Mouse (Mus musculus): Measurements from ENCODE around the gene Clstn2. TPM values are rescaled to one million over a fixed set of nuclear protein-coding genes. Genes with fewer than 3 reads are reported as not detected.

Clstn2 gene
- polyA plus RNA-seq, 1 experiment from 2014 or later, result 0.46 TPM

GRCm38 (mm10) chr9:97490591-97491176 lies 542.3 kb downstream of the Clstn2 start:
- no peak overlapping the region for H3K4me3 ChIP-seq (ENCODE audit: control insufficient read depth in 1 of 2, insufficient read depth in 1 of 2, low read depth in 1 of 2, low read length in 2 of 2)
- no peak overlapping the region for H3K27ac ChIP-seq (replicated peaks in 1 of 2; ENCODE audit: control insufficient read depth in 1 of 2, insufficient read depth in 1 of 2, low read depth in 2 of 2, low read length in 2 of 2)
- WGBS, result 48% methylated on average over 2 of the region's 2 CpGs
- no peaks in the 10 kb centered on the region for H3K4me1 ChIP-seq (ENCODE audit: control insufficient read depth in 2 of 2, insufficient read depth in 2 of 2, low read length in 2 of 2)
- no peaks in the 10 kb centered on the region for H3K9me3 ChIP-seq (ENCODE audit: control insufficient read depth, low read length)
- ATAC-seq (ENCODE audit: insufficient number of reproducible peaks, insufficient read depth, low FRiP score, low read depth), result no peak
- H3K36me3 ChIP-seq (ENCODE audit: control insufficient read depth, insufficient read depth, low read length), result no peaks in the 10 kb centered on the region
- no peak overlapping the region for H3K9ac ChIP-seq (ENCODE audit: low read length)
- H3K4me2 ChIP-seq (ENCODE audit: low read length), result no peak overlapping the region
- no peaks in the 10 kb centered on the region for H3K27me3 ChIP-seq (ENCODE audit: control insufficient read depth, insufficient read depth, low read length)

DNA sequence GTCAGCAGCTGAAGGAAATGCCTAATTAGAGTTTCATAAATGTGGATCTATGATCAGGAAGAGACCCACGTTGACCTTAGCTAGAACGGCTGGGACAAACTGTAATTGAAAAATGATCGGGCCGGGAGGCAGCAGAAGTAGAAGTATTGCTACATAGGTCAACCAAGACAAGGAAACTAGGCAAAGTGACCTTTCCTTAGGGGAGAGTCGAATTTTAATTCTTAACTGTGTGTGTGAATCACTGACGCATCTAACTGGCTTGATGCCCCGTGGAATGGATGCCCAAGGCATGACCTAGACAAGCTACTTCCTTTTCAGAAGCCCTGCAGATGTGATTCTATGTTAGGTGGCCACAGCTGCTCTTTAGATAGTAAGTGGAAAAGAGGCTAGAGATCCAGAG lies 546.2 kb downstream of the Clstn2 start:
- Histone ChIP-seq H3K27me3 (ENCODE audit: control insufficient read depth, insufficient read depth, low read length) (no peaks in the 10 kb centered on the region), H3K9me3 (ENCODE audit: control insufficient read depth, low read length) (no peaks in the 10 kb centered on the region), H3K4me1 (ENCODE audit: control insufficient read depth in 2 of 2, insufficient read depth in 2 of 2, low read length in 2 of 2) (no peaks in the 10 kb centered on the region), H3K36me3 (ENCODE audit: control insufficient read depth, insufficient read depth, low read length) (no peaks in the 10 kb centered on the region), H3K27ac (replicated peaks in 1 of 2; ENCODE audit: control insufficient read depth in 1 of 2, insufficient read depth in 1 of 2, low read depth in 2 of 2, low read length in 2 of 2) (no peak overlapping the region), H3K4me3 (ENCODE audit: control insufficient read depth in 1 of 2, insufficient read depth in 1 of 2, low read depth in 1 of 2, low read length in 2 of 2) (no peak overlapping the region), H3K9ac (ENCODE audit: low read length) (no peak overlapping the region), H3K4me2 (ENCODE audit: low read length) (no peak overlapping the region)
- ATAC-seq (ENCODE audit: insufficient number of reproducible peaks, insufficient read depth, low FRiP score, low read depth), result no peak
- 76% methylated on average over 7 of the region's 7 CpGs for WGBS

DNA sequence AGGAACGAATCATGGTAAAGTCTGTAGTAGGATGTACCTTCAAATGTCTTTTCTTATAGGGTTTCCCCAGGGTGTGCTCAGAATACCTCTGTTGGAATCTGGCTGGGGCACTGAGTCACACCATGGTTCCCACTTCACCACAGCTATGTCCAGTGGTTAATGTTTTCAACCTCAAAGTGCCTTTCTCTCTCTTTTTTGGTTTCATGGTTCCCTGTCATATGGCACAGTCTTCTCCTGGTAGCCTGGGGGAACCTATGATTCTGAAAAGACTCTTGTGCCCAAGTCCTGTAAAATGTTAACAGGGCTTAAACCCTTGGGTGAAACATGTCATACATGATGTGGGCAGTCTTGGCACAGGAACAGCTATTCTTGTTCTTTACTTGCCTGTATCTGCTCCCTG lies 551.8 kb downstream of the Clstn2 start:
- WGBS, result 46% methylated on average over 1 of the region's 1 CpGs
- no peak overlapping the region for H3K4me2 ChIP-seq (ENCODE audit: low read length)
- H3K4me3 ChIP-seq (ENCODE audit: control insufficient read depth in 1 of 2, insufficient read depth in 1 of 2, low read depth in 1 of 2, low read length in 2 of 2), result no peak overlapping the region
- H3K4me1 ChIP-seq (ENCODE audit: control insufficient read depth in 2 of 2, insufficient read depth in 2 of 2, low read length in 2 of 2), result no peaks in the 10 kb centered on the region
- H3K27me3 ChIP-seq (ENCODE audit: control insufficient read depth, insufficient read depth, low read length), result no peaks in the 10 kb centered on the region
- no peaks in the 10 kb centered on the region for H3K9me3 ChIP-seq (ENCODE audit: control insufficient read depth, low read length)
- H3K36me3 ChIP-seq (ENCODE audit: control insufficient read depth, insufficient read depth, low read length), result no peaks in the 10 kb centered on the region
- no peak overlapping the region for H3K9ac ChIP-seq (ENCODE audit: low read length)
- ATAC-seq (ENCODE audit: insufficient number of reproducible peaks, insufficient read depth, low FRiP score, low read depth), result no peak
- no peak overlapping the region for H3K27ac ChIP-seq (replicated peaks in 1 of 2; ENCODE audit: control insufficient read depth in 1 of 2, insufficient read depth in 1 of 2, low read depth in 2 of 2, low read length in 2 of 2)

DNA sequence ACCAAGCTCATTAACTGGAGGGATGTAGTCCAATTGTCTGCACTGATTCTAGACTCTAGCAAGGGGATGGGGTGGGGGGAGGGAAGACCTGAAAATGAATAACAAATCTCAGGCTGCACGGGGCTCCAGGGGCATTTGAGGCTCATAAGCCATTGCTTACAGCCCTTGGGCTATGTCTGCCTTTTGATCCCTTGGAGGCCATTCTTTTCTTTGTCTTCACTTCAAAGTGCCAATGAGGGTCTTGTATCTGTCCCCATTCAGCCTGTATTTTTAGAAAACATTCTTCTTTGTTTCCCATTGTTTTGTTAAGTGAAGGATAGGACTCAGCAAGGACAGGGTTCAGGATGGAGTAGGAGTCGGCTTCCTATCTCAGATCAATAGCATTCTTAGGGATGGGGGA lies 556.0 kb downstream of the Clstn2 start:
- ATAC-seq (ENCODE audit: insufficient number of reproducible peaks, insufficient read depth, low FRiP score, low read depth), result no peak

GRCm38 (mm10) chr9:97476456-97476855 lies 556.5 kb downstream of the Clstn2 start:
- 68% methylated on average over 3 of the region's 3 CpGs for WGBS
- no peak for ATAC-seq (ENCODE audit: insufficient number of reproducible peaks, insufficient read depth, low FRiP score, low read depth)
- no peak overlapping the region for H3K4me2 ChIP-seq (ENCODE audit: low read length)
- no peak overlapping the region for H3K27ac ChIP-seq (replicated peaks in 1 of 2; ENCODE audit: control insufficient read depth in 1 of 2, insufficient read depth in 1 of 2, low read depth in 2 of 2, low read length in 2 of 2)
- H3K4me1 ChIP-seq (ENCODE audit: control insufficient read depth in 2 of 2, insufficient read depth in 2 of 2, low read length in 2 of 2), result no peaks in the 10 kb centered on the region
- no peaks in the 10 kb centered on the region for H3K27me3 ChIP-seq (ENCODE audit: control insufficient read depth, insufficient read depth, low read length)
- no peak overlapping the region for H3K9ac ChIP-seq (ENCODE audit: low read length)
- no peak overlapping the region for H3K4me3 ChIP-seq (ENCODE audit: control insufficient read depth in 1 of 2, insufficient read depth in 1 of 2, low read depth in 1 of 2, low read length in 2 of 2)
- no peaks in the 10 kb centered on the region for H3K9me3 ChIP-seq (ENCODE audit: control insufficient read depth, low read length)
- no peaks in the 10 kb centered on the region for H3K36me3 ChIP-seq (ENCODE audit: control insufficient read depth, insufficient read depth, low read length)

More for the DNA sequence above, 556.0 kb downstream of the Clstn2 start:
- Histone ChIP-seq H3K27ac (replicated peaks in 1 of 2; ENCODE audit: control insufficient read depth in 1 of 2, insufficient read depth in 1 of 2, low read depth in 2 of 2, low read length in 2 of 2) (no peak overlapping the region), H3K27me3 (ENCODE audit: control insufficient read depth, insufficient read depth, low read length) (no peaks in the 10 kb centered on the region), H3K9ac (ENCODE audit: low read length) (no peak overlapping the region), H3K4me2 (ENCODE audit: low read length) (no peak overlapping the region), H3K9me3 (ENCODE audit: control insufficient read depth, low read length) (no peaks in the 10 kb centered on the region), H3K4me1 (ENCODE audit: control insufficient read depth in 2 of 2, insufficient read depth in 2 of 2, low read length in 2 of 2) (no peaks in the 10 kb centered on the region), H3K36me3 (ENCODE audit: control insufficient read depth, insufficient read depth, low read length) (no peaks in the 10 kb centered on the region), H3K4me3 (ENCODE audit: control insufficient read depth in 1 of 2, insufficient read depth in 1 of 2, low read depth in 1 of 2, low read length in 2 of 2) (no peak overlapping the region)
- 32% methylated on average over 2 of the region's 2 CpGs for WGBS

- Histone ChIP-seq H3K4me2 (ENCODE audit: low read length) (no peak overlapping the region), H3K4me1 (ENCODE audit: control insufficient read depth in 2 of 2, insufficient read depth in 2 of 2, low read length in 2 of 2) (no peaks in the 10 kb centered on the region), H3K27ac (replicated peaks in 1 of 2; ENCODE audit: control insufficient read depth in 1 of 2, insufficient read depth in 1 of 2, low read depth in 2 of 2, low read length in 2 of 2) (no peak overlapping the region), H3K36me3 (ENCODE audit: control insufficient read depth, insufficient read depth, low read length) (no peaks in the 10 kb centered on the region), H3K9ac (ENCODE audit: low read length) (no peak overlapping the region), H3K4me3 (ENCODE audit: control insufficient read depth in 1 of 2, insufficient read depth in 1 of 2, low read depth in 1 of 2, low read length in 2 of 2) (no peak overlapping the region), H3K9me3 (ENCODE audit: control insufficient read depth, low read length) (no peaks in the 10 kb centered on the region), H3K27me3 (ENCODE audit: control insufficient read depth, insufficient read depth, low read length) (no peaks in the 10 kb centered on the region)
- no peak for ATAC-seq (ENCODE audit: insufficient number of reproducible peaks, insufficient read depth, low FRiP score, low read depth)
- 90% methylated on average over 6 of the region's 6 CpGs for WGBS
Observed at GRCm38 (mm10) chr9:97474896-97475295, 558.1 kb downstream of the Clstn2 start.

GRCm38 (mm10) chr9:97471014-97471591 lies 561.9 kb downstream of the Clstn2 start:
- Histone ChIP-seq H3K27ac (replicated peaks in 1 of 2; ENCODE audit: control insufficient read depth in 1 of 2, insufficient read depth in 1 of 2, low read depth in 2 of 2, low read length in 2 of 2) (no peak overlapping the region), H3K4me1 (ENCODE audit: control insufficient read depth in 2 of 2, insufficient read depth in 2 of 2, low read length in 2 of 2) (no peaks in the 10 kb centered on the region), H3K36me3 (ENCODE audit: control insufficient read depth, insufficient read depth, low read length) (no peaks in the 10 kb centered on the region), H3K27me3 (ENCODE audit: control insufficient read depth, insufficient read depth, low read length) (no peaks in the 10 kb centered on the region), H3K9ac (ENCODE audit: low read length) (no peak overlapping the region), H3K9me3 (ENCODE audit: control insufficient read depth, low read length) (no peaks in the 10 kb centered on the region), H3K4me2 (ENCODE audit: low read length) (no peak overlapping the region), H3K4me3 (ENCODE audit: control insufficient read depth in 1 of 2, insufficient read depth in 1 of 2, low read depth in 1 of 2, low read length in 2 of 2) (no peak overlapping the region)
- WGBS, result 80% methylated on average over 7 of the region's 7 CpGs
- ATAC-seq (ENCODE audit: insufficient number of reproducible peaks, insufficient read depth, low FRiP score, low read depth), result no peak

- ATAC-seq (ENCODE audit: insufficient number of reproducible peaks, insufficient read depth, low FRiP score, low read depth), result no peak
- H3K27ac ChIP-seq (replicated peaks in 1 of 2; ENCODE audit: control insufficient read depth in 1 of 2, insufficient read depth in 1 of 2, low read depth in 2 of 2, low read length in 2 of 2), result no peak overlapping the region
- no peaks in the 10 kb centered on the region for H3K36me3 ChIP-seq (ENCODE audit: control insufficient read depth, insufficient read depth, low read length)
- no peaks in the 10 kb centered on the region for H3K27me3 ChIP-seq (ENCODE audit: control insufficient read depth, insufficient read depth, low read length)
- no peak overlapping the region for H3K9ac ChIP-seq (ENCODE audit: low read length)
- H3K4me3 ChIP-seq (ENCODE audit: control insufficient read depth in 1 of 2, insufficient read depth in 1 of 2, low read depth in 1 of 2, low read length in 2 of 2), result no peak overlapping the region
- 72% methylated on average over 6 of the region's 6 CpGs for WGBS
- H3K4me2 ChIP-seq (ENCODE audit: low read length), result no peak overlapping the region
- no peaks in the 10 kb centered on the region for H3K4me1 ChIP-seq (ENCODE audit: control insufficient read depth in 2 of 2, insufficient read depth in 2 of 2, low read length in 2 of 2)
- H3K9me3 ChIP-seq (ENCODE audit: control insufficient read depth, low read length), result no peaks in the 10 kb centered on the region
Observed at GRCm38 (mm10) chr9:97460452-97460851, 572.5 kb downstream of the Clstn2 start.
